Mouse (Mus musculus) inflammation-experienced regulatory T-cells, adult 6 months (primary cell): Measurements from ENCODE around the gene Ugt1a9. TPM values are rescaled to one million over a fixed set of nuclear protein-coding genes. Genes with fewer than 3 reads are reported as not detected.
"Not testable (repeated sequence)": the region's sequence is repeated elsewhere in the genome, so short reads cannot be mapped to it uniquely, and the experiment has no call there.

Experiments used
- ATAC-seq: one replicate; pipeline ENCODE4 v1.8.0; 2017
- polyA plus RNA-seq, 3 experiments: library from polyadenylated mRNA; unstranded; fragments of 100-300 nt; shearing (Covaris generic); gene quantifications; one replicate each; pipeline ENCODE4 v1.2.1; 2017

Ugt1a9 gene
- polyA plus RNA-seq, 3 experiments from 2014 or later = not detected

GRCm38 (mm10) chr1:88222216-88222615 lies 151.6 kb downstream of the Ugt1a9 start:
- ATAC-seq = no peak

- not testable (repeated sequence) for ATAC-seq
Measured at GRCm38 (mm10) chr1:88223011-88223515, 152.5 kb downstream of the Ugt1a9 start.

GRCm38 (mm10) chr1:88223591-88223990 lies 153.0 kb downstream of the Ugt1a9 start:
- ATAC-seq = no peak

- no peak for ATAC-seq
Measured at GRCm38 (mm10) chr1:88224029-88224776, 153.6 kb downstream of the Ugt1a9 start.

GRCm38 (mm10) chr1:88225301-88225700 lies 154.7 kb downstream of the Ugt1a9 start:
- not testable (repeated sequence) for ATAC-seq

GRCm38 (mm10) chr1:88225741-88226140 lies 155.1 kb downstream of the Ugt1a9 start:
- ATAC-seq = no peak

- ATAC-seq = no peak
Measured at GRCm38 (mm10) chr1:88226670-88227379, 156.2 kb downstream of the Ugt1a9 start, which contains the start of gene Mroh2a. Mroh2a (plus strand) TSS chr1:88226986.

- no peak for ATAC-seq
Measured at GRCm38 (mm10) chr1:88227482-88227881, 156.9 kb downstream of the Ugt1a9 start.

GRCm38 (mm10) chr1:88228121-88228520 lies 157.5 kb downstream of the Ugt1a9 start:
- no peak for ATAC-seq

GRCm38 (mm10) chr1:88229566-88229965 lies 159.0 kb downstream of the Ugt1a9 start:
- ATAC-seq = no peak

- no peak for ATAC-seq
Measured at GRCm38 (mm10) chr1:88229986-88230385, 159.4 kb downstream of the Ugt1a9 start.

- ATAC-seq = no peak
Measured at GRCm38 (mm10) chr1:88230421-88230820, 159.8 kb downstream of the Ugt1a9 start.

GRCm38 (mm10) chr1:88230981-88231802 lies 160.6 kb downstream of the Ugt1a9 start:
- ATAC-seq = no peak

- ATAC-seq = no peak
Measured at GRCm38 (mm10) chr1:88231803-88232499, 161.4 kb downstream of the Ugt1a9 start.

- no peak for ATAC-seq
Measured at GRCm38 (mm10) chr1:88232664-88233380, 162.2 kb downstream of the Ugt1a9 start.

- no peak for ATAC-seq
Measured at GRCm38 (mm10) chr1:88233421-88234247, 163.0 kb downstream of the Ugt1a9 start.

GRCm38 (mm10) chr1:88234248-88234610 lies 163.6 kb downstream of the Ugt1a9 start:
- ATAC-seq = no peak

- ATAC-seq = no peak
Measured at GRCm38 (mm10) chr1:88234646-88235045, 164.0 kb downstream of the Ugt1a9 start.

- ATAC-seq = no peak
Measured at GRCm38 (mm10) chr1:88235046-88235893, 164.7 kb downstream of the Ugt1a9 start.
